Mouse (Mus musculus) neural tube, embryonic 10.5 days (tissue): Measurements from ENCODE around the gene Iah1.

Source experiments
- DNase-seq: peaks from one replicate; pipeline ENCODE4 v3.0.0-alpha.2; 2017; ENCODE audit warnings: low spot score; ENCODE audit errors: extremely low spot score

The Iah1 gene

DNA sequence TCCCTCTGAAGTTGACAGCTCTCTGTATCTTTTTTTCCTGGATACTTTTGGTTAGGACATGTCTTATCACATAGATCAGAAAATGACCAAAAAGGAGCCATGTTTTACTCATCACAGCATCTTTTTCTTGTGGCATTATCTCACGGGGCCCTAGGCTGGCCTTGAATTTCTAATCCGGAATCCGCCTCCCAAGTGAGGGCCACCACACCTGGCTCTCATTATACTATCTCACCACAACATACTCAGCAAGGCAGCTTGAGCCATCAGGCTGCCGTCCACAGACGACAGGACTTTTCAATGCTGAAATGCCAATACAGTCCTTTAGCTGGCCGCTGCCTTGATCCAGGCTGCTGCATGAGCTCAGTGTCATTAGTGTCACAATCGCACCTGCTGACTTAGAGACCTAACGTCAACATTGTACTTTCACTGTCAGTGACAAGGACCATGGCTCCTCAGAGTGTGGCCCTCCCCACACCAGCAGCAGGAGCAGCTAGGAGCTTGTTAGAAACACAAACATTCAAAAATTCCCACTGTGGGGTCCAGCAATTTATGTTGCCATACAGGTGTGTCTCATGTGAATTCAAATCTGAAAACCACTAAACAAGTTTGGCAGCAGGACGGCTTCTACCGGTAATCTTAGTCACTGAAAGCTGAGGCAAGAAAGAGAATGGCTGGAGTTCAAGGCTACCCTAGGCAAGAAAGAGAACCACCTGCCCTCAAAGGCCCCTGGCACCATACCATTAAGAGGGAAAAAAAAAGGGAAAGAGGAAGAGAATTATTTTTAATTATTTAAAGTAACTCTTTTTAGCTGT, 48.6 kb downstream of the Iah1 start:
- DNase-seq, result no peak

DNA sequence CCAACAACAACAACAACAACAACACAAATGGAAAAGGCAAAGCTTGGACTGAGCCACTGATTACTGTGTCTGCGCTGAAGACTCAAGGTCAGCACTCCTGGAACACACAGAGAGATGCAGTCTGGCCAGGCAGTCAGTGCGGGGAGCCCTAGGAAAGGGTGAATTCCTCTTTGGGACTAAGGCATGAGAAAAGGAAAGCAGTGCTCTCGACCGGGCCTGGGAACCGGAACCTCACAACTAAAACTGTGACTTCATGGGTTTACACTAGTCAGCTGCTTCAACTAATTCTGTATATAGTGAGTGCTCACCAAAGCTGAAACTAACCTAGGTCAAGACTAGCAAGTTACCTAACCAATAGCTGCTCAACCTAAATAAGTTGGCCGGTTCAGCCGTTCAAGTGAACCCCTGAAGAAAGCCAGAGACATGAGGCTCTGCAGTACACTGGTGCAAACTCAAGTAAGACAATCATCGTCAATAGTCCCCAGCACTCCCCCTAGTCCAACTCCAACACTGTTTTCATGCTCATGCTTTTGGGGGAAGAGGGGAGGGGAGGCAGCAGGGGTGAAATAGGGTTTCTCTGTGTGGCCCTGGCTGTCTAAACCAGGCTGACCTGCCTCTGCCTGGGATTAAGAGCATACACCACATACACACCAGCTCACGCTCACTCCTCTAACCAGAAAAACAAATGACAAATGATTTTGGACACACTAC, 52.3 kb downstream of the Iah1 start:
- DNase-seq, result no peak

DNA sequence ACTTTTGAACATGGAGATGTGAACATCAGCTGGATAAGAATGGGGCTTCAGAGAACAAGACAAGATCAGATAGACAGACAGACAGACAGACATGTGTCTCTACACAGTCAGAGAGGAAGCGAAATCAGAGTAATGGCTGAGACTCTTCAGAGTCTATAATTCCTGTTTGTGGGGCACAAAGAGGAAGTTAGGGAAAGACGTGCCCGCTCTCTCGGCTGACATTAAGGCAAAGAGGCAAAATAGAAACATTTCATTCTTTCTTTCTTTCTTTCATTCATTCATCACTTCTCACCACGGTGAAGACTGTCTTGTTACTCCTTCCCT, 52.9 kb downstream of the Iah1 start:
- no peak for DNase-seq

DNA sequence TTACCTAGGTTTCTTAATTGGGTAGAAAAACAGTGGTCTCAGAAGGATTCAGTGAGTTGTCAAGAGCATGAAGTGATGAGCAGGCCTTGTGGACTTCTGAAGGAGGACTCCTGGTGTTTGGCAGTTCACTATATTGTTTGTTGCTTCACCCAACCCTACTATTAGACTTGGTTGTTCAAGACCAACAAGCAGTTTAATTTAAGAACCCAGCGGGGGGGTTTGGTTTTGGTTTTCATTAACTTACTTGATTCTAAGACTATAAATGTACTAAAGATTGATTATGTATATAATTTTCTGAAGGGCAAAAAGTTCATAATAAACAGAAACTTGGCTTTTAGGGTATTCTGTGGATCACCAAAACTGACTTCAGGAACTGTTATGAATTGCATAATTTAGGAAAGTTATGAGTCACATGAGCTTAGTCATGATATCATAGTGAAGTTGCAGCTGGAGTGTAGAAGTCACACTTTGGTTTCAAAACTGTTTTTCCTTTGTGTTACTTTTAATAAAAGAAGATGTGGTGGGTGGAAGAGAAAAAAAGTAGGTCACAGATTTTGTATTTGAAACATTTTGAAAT, 53.9 kb downstream of the Iah1 start:
- DNase-seq, result no peak

DNA sequence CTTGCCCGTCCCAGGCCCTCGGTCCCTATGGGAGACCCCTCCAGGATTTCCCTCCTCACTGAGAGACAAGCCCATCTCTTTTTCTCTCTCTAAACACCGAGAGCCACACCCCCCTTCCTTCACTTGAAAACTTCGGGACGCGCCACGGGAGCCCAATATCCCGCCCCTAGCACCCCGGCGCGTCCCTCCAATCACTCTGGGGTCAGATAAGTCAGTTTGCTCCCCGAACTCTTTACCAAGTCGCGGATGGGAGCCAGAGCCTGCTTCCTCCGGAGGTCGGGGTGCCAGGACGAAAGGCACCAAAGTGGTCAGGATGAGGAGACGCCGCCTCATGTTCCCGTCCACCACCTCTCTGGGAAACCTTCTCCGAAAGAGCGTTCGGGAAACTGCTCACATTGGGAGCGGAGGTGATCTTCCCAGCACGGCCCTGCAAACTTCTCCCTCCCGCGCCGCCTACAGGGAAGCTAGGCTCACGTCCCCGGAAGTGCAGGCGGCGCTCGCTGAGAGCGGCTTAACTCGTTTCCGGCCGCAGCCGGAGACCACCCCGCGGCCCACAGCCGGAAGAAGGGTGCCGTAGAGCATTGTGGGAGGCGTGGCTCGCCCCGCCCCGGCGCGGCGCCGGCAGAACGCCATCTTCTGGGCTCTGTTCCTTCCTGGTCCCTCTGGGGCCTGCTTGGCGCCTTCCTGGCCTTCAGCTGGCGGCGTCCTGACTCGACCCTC, 57.1 kb downstream of the Iah1 start, which contains the start of gene Adam17:
Gene Adam17 (minus strand): TSS at position 533 of the 720 bp plus-strand sequence.
- peak; percentile 94 for DNase-seq
